Comparison of ENCODE assay signal across 8 mouse cellular contexts in the genomic region with DNA sequence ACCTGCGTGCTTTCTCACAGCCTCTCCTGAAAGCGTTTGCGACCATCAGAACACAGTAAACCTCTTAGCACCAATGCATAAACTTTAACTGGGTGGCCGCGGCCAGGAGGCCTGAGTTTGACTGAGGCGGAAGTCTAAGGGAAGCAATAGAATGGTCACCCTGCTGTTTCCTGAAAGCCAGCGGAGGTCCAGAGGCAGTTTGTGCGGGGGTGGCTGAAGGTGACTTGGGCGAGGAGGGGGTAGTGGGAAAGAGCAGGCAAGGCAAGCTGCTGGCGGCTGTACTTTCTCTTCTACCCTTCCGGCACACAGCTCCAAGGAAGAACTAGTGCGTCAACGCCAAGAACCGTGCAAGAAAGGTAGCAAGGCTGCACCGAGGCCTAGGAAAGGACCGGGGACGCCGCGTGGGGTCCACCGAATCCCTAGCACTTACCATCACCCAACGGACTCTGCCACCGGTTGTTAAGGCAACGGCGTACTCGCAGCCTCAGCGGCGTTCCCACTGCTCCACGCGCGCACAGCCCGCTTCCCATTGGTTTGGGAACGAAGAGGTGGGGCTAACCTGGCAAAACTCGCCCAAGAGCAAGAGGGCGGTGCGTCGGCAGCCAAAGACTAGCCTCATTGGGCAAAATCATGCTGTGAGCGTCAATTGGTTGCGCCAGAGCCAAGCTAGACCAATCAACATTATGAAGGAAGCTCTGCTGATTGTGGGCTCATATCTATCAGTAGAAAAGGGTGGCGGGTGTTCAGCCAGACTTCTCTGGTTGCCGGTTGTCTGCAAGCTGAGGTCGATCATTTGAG. TPM values are rescaled to one million over a fixed set of nuclear protein-coding genes. Genes with fewer than 3 reads are reported as not detected.
DNase-seq lines count a peak whose midpoint lies in the region; ATAC-seq lines count a peak whose summit lies in the region.

A gene (minus strand): TSS at position 528 of the 798 bp plus-strand sequence.
A gene (plus strand): TSS at position 674 of the 798 bp plus-strand sequence.

- WGBS in intestine, embryonic 14.5 days = 13% methylated on average over 40 of the region's 41 CpGs

- H3K4me2 ChIP-seq in intestine, embryonic 14.5 days (ENCODE audit: low read length) = peak within 1 kb of the TSS; percentile 54

- no peak within 1 kb of the TSS for H3K27ac ChIP-seq in intestine, embryonic 14.5 days (ENCODE audit: low read depth)

- peak within 1 kb of the TSS; percentile 42 for H3K9ac ChIP-seq in intestine, embryonic 14.5 days (ENCODE audit: low read length)

- H3K9me3 ChIP-seq in intestine, embryonic 14.5 days (ENCODE audit: control insufficient read depth, low read length) = no peaks in the 10 kb centered on the region

- no peaks in the 10 kb centered on the region for H3K27me3 ChIP-seq in intestine, embryonic 14.5 days (replicated peaks; ENCODE audit: control insufficient read depth, insufficient read depth, low read length)

- intact Hi-C loops in left cerebral cortex, postnatal 14 days (cut with DNase I) = no loop called here

- H3K4me1 ChIP-seq in intestine, embryonic 14.5 days (replicated peaks; ENCODE audit: control insufficient read depth, insufficient read depth, low read length) = no peaks in the 10 kb centered on the region

- H3K36me3 ChIP-seq in intestine, embryonic 14.5 days (ENCODE audit: control insufficient read depth, insufficient read depth, low read length) = no peaks in the 10 kb centered on the region

- peak; percentile 98 for ATAC-seq in intestine, embryonic 14.5 days (replicated peaks; ENCODE audit: low FRiP score, low TSS enrichment, low read depth)

- peak; percentile 58 to 66 for DNase-seq in adrenal gland, adult 18-20 months (ENCODE audit: low spot score in 2 of 2)
- DNase-seq in embryo, embryonic 11 days = peak; percentile 93
- peak; percentile 88 for DNase-seq in gastrocnemius, postnatal 25 days
- DNase-seq in intestine, embryonic 14.5 days (ENCODE audit: low spot score) = peak; percentile 81
- peak; percentile 90 to 93 for DNase-seq in left cerebral cortex, postnatal 14 days (ENCODE audit: low spot score in 2 of 2)
- peak; percentile 91 for DNase-seq in mesoderm, embryonic 11.5 days (ENCODE audit: low read depth, low spot score)
- DNase-seq in right cerebral cortex, postnatal 36 days (ENCODE audit: low spot score in 2 of 2) = peak; percentile 86 to 91
- DNase-seq in yolk sac, embryonic 10.5 days (ENCODE audit: low spot score) = peak; percentile 89

- peak within 1 kb of the TSS; percentile 53 for H3K4me3 ChIP-seq in intestine, embryonic 14.5 days (ENCODE audit: low read depth, low read length)

RNA-seq across cellular contexts. Expression of the first gene that starts in this region (rescaled TPM):
- 10 to 100 TPM; 44.5 to 45.3 TPM for total RNA-seq in adrenal gland, adult 18-20 months (2021)
- 10 to 100 TPM; 23.8 to 25.9 TPM for total RNA-seq in gastrocnemius, postnatal 25 days (2021)
- 69.0 and 75.6 TPM in 2 replicates for polyA plus RNA-seq in intestine, embryonic 14.5 days (2014; fragmentation: Nextera tagmentation; extraction: Ambion mirVana)
- 10 to 100 TPM; 51.7 to 53.4 TPM for total RNA-seq in left cerebral cortex, postnatal 14 days (2021)

RNA-seq across cellular contexts. Expression of the second gene that starts in this region (rescaled TPM):
- 10 to 100 TPM; 33.8 to 60.0 TPM for total RNA-seq in adrenal gland, adult 18-20 months (2021)
- total RNA-seq in gastrocnemius, postnatal 25 days (2021) = 1 to 10 TPM; 4.0 to 6.1 TPM
- 36.8 and 40.5 TPM in 2 replicates for polyA plus RNA-seq in intestine, embryonic 14.5 days (2014; fragmentation: Nextera tagmentation; extraction: Ambion mirVana)
- 10 to 100 TPM; 33.5 to 34.3 TPM for total RNA-seq in left cerebral cortex, postnatal 14 days (2021)

Comparison
In these comparisons a context has a peak if more than half of its experiments do, and no peak if none do; other contexts are left out.
1. RNA of the second gene that starts in this region (total RNA-seq): 33.8 to 60.0 TPM in adrenal gland, adult 18-20 months and 33.5 to 34.3 TPM in left cerebral cortex, postnatal 14 days; 4.0 to 6.1 TPM in gastrocnemius, postnatal 25 days; every median in the first group is over 4 times any median in the second.
2. Peak in every context shown above with its lines, with median percentiles within 50 percentile points of each other: DNase-seq.